Mouse (Mus musculus) brain, adult 2 months (tissue): ENCODE results near the gene Cul9.

Experiments
- DNase-seq: peaks from one replicate; pipeline ENCODE4 v3.0.0; 2011; ENCODE audit warnings: low read depth, low spot score

The Cul9 gene

DNA sequence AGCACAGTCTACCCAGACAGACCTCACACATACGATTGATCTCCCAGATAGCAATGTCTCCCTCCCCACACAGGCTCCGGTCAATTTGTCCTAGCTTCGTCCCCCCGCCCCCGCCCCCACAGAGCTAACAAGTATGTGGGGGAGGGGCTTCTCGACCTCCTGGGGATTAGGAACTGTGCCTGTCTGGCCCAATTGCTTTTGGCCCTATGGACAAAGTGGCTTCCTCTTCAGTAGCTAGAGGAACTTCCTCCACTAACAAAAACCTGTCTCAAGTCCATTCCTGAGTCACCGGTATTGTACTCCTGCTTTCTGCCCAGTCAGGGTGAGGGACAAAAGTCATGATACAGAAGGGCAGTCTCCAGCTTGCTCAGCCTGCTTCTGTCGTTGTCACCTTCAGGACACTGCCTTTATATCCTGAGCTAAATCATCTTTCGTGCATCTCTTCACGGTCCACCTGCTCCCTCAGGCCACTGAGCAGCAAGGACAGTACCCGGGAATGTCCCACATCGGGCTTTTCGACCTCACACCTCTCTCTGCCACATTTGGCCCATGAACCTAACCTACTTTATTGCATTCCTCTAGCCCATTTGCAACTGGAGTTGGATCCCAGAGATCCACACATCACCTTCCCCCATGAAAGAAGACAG, 92.8 kb downstream of the Cul9 start:
- no peak for DNase-seq

DNA sequence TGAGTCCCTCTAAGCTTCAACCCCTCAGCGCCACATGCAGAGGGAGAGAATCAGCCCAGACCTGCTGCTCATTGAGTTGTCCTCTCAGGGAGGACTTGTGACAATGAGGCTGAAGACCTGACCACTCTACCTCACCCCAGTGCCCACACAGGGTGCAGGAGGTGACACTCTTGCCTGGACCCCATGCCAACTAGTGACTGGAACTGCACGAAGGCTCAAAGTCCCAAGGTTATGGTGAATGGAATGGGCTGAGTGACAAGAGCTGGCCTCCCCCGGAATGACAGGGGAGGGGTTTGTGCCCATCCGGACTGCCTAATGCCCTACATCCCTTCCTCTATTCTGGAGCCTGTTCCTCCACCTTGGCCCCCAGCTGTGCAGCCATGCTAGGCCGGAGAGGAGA, 93.5 kb downstream of the Cul9 start:
- no peak for DNase-seq
